Mouse (Mus musculus): ENCODE results near the gene Irf4.

Irf4 gene

GRCm38 (mm10) chr13:30765906-30766305 lies 16.9 kb downstream of the Irf4 start:
- DNase-seq, result no peak

- no peak for DNase-seq
Measured at GRCm38 (mm10) chr13:30766636-30767476, 17.8 kb downstream of the Irf4 start.

GRCm38 (mm10) chr13:30767477-30768127 lies 18.6 kb downstream of the Irf4 start:
- DNase-seq, result no peak

GRCm38 (mm10) chr13:30776021-30776420 lies 27.0 kb downstream of the Irf4 start:
- DNase-seq, result no peak

GRCm38 (mm10) chr13:30777678-30778179 lies 28.7 kb downstream of the Irf4 start:
- DNase-seq, result no peak

- no peak for DNase-seq
Measured at GRCm38 (mm10) chr13:30781905-30782304, 32.9 kb downstream of the Irf4 start.

- DNase-seq, result no peak
Measured at GRCm38 (mm10) chr13:30782419-30782818, 33.4 kb downstream of the Irf4 start.

- DNase-seq, result no peak
Measured at GRCm38 (mm10) chr13:30785423-30786040, 36.5 kb downstream of the Irf4 start.

GRCm38 (mm10) chr13:30786235-30787035 lies 37.4 kb downstream of the Irf4 start:
- peak in 1 of 2 experiments; percentile 31 for DNase-seq

- DNase-seq, result no peak
Measured at GRCm38 (mm10) chr13:30787036-30787320, 38.0 kb downstream of the Irf4 start.

- DNase-seq, result no peak
Measured at GRCm38 (mm10) chr13:30787556-30787955, 38.5 kb downstream of the Irf4 start.

GRCm38 (mm10) chr13:30787960-30788359 lies 38.9 kb downstream of the Irf4 start:
- no peak for DNase-seq

- no peak for DNase-seq
Measured at GRCm38 (mm10) chr13:30788421-30788820, 39.4 kb downstream of the Irf4 start.

GRCm38 (mm10) chr13:30790016-30790415 lies 41.0 kb downstream of the Irf4 start:
- DNase-seq, result no peak

- no peak for DNase-seq
Measured at GRCm38 (mm10) chr13:30792308-30792707, 43.3 kb downstream of the Irf4 start.

- DNase-seq, result no peak
Measured at GRCm38 (mm10) chr13:30792741-30793140, 43.7 kb downstream of the Irf4 start.

- DNase-seq, result no peak
Measured at GRCm38 (mm10) chr13:30793196-30793595, 44.2 kb downstream of the Irf4 start.

GRCm38 (mm10) chr13:30793616-30794015 lies 44.6 kb downstream of the Irf4 start:
- DNase-seq, result no peak

GRCm38 (mm10) chr13:30795960-30796359 lies 46.9 kb downstream of the Irf4 start:
- DNase-seq, result no peak

GRCm38 (mm10) chr13:30801886-30802285 lies 52.9 kb downstream of the Irf4 start:
- DNase-seq, result no peak

GRCm38 (mm10) chr13:30802336-30802955 lies 53.4 kb downstream of the Irf4 start:
- no peak for DNase-seq

- DNase-seq, result no peak
Measured at GRCm38 (mm10) chr13:30809240-30809639, 60.2 kb downstream of the Irf4 start.
